Mouse (Mus musculus): Measurements from ENCODE around the gene Lrp5. TPM values are rescaled to one million over a fixed set of nuclear protein-coding genes. Genes with fewer than 3 reads are reported as not detected.

The Lrp5 gene
- polyA plus RNA-seq, 1 experiment: 87.8 TPM

DNA sequence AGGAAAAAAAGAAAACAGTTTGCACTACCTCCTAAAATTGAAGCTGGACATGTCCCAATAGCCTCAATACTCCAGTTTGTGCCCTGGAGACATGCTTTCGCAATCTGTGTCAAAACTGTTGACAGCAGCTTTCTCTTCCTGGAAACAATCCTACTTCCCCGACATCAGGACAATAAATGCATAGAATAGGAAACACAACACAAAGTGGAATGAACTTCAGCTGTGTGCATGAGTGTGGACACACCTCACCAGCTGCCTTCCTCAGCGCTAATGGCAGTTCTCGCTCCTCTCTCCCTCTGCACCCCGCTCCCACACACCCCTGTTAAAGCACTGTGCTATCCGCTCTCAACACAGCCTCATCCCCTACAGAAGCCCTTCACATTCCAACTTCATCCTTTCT lies 123.6 kb downstream of the Lrp5 start:
- WGBS: 49% methylated on average over 6 of the region's 6 CpGs
- H3K4me3 ChIP-seq (replicated peaks; ENCODE audit: extremely low read depth, low read depth, low read length): no peak overlapping the region
- DNase-seq: peak; percentile 27
- H3K4me1 ChIP-seq (ENCODE audit: control insufficient read depth, insufficient read depth, low read length): peaks cover 37% of the 10 kb centered on the region
- no peak for TF ChIP-seq POLR2A (IDR thresholded peaks at IDR 0.05; ENCODE audit: borderline replicate concordance, extremely low read depth, low read depth, low read length)
- no peak for TF ChIP-seq CTCF (IDR thresholded peaks at IDR 0.05; ENCODE audit: insufficient read depth, low read length)

DNA sequence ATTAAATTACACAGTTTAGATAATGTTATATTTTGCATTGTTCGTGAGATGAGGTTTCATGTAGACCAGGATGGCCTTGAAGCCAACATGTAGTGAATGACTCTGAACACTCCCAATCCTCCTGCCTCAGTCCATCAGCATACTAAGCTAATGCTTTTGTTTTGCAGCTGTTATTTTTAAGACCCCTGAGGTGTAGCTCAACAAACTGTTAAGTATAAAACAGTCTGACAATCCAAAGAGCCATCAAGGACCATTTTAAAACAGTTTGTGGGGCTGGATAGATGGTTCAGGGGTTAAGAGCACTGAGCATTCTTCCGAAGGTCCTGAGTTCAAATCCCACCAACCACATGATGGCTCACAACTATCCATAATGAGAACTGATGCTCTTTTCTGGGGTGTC lies 124.1 kb downstream of the Lrp5 start:
- WGBS: 82% methylated on average over 2 of the region's 2 CpGs
- H3K4me1 ChIP-seq (ENCODE audit: control insufficient read depth, insufficient read depth, low read length): peaks cover 33% of the 10 kb centered on the region
- TF ChIP-seq CTCF (IDR thresholded peaks at IDR 0.05; ENCODE audit: insufficient read depth, low read length) (no peak), POLR2A (IDR thresholded peaks at IDR 0.05; ENCODE audit: borderline replicate concordance, extremely low read depth, low read depth, low read length) (no peak)
- DNase-seq: no peak
- H3K4me3 ChIP-seq (replicated peaks; ENCODE audit: extremely low read depth, low read depth, low read length): no peak overlapping the region

DNA sequence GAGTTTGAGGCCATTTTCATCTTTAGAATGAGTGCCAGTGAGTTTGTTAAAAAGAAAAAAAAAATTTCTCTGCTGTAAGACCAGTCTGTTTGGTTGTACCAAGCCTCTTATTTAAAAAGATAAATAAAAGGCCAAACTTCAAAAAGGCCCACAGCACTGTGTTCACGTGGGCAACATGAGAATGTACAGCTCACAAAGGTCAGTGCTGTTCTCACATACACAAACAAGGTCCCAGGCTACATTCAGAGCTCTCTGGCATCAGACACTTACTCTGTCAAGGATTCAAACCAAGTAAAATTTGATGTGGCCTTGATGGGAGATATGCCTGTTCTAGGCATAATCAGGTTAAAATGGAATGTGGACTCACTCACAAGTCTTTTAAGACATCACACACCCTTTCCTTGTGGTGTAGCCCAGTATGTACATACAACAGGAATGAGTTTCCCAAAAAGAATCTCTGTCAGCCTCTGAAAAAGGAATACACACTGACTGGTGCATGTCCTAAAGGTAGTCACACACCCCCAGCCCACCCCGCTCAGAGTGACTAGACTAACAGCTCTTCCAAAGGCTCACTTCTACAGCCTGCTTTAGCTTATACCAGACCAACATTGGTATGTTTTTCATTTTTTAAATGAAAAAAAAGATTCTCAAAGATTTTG lies 130.1 kb downstream of the Lrp5 start:
- DNase-seq: no peak
- peaks cover 15% of the 10 kb centered on the region for H3K4me1 ChIP-seq (ENCODE audit: control insufficient read depth, insufficient read depth, low read length)
- TF ChIP-seq POLR2A (IDR thresholded peaks at IDR 0.05; ENCODE audit: borderline replicate concordance, extremely low read depth, low read depth, low read length): no peak
- TF ChIP-seq CTCF (IDR thresholded peaks at IDR 0.05; ENCODE audit: insufficient read depth, low read length): no peak
- no peak overlapping the region for H3K4me3 ChIP-seq (replicated peaks; ENCODE audit: extremely low read depth, low read depth, low read length)
- 74% methylated on average over 2 of the region's 2 CpGs for WGBS

DNA sequence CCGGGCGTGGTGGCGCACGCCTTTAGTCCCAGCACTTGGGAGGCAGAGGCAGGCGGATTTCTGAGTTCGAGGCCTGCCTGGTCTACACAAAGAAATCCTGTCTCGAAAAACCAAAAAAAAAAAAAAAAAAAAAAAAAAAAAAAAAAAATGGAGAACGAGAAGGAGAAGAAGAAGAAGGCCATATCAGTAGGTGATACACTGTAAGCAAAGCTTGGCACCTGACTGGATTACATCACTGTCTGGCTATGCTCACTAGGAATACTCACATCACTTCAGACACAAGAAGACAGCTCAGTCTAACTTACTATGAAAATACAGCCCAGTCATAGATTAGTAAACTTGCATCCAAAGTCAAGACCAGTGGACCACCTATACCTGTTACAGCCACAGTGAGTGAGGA lies 131.6 kb downstream of the Lrp5 start:
- no peak overlapping the region for H3K4me3 ChIP-seq (replicated peaks; ENCODE audit: extremely low read depth, low read depth, low read length)
- H3K4me1 ChIP-seq (ENCODE audit: control insufficient read depth, insufficient read depth, low read length): peaks cover 9% of the 10 kb centered on the region
- WGBS: 83% methylated on average over 8 of the region's 8 CpGs
- no peak for DNase-seq
- TF ChIP-seq CTCF (IDR thresholded peaks at IDR 0.05; ENCODE audit: insufficient read depth, low read length) (no peak), POLR2A (IDR thresholded peaks at IDR 0.05; ENCODE audit: borderline replicate concordance, extremely low read depth, low read depth, low read length) (no peak)

DNA sequence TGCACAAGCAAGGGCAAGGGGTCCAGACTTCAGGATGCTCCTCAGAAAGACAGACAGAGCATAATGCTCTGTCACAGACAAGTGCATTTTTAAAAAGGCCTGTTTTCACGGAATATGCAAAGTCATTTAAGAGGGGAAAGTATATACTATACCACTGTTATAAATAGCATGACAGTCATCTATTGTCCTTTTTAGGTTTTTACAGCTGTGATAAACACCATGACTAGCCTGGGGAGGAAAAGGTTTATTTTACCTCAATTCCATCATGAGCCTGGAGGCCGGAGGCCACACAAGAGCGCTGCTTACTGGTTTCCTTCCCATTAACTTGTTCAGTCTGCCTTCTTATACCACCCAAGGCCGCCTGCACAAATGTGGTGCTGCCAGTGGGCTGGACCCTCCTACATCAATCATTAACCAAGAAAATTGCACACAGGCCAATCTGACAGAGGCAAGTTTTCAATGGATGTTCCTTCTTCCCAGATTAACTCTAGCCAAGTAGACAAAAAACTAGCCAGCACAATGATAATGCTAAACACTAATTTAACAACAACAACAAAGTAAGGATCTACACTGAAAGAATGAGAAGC lies 134.7 kb downstream of the Lrp5 start:
- 34% methylated on average over 4 of the region's 4 CpGs for WGBS
- no peak for DNase-seq
- peaks cover 13% of the 10 kb centered on the region for H3K4me1 ChIP-seq (ENCODE audit: control insufficient read depth, insufficient read depth, low read length)
- no peak overlapping the region for H3K4me3 ChIP-seq (replicated peaks; ENCODE audit: extremely low read depth, low read depth, low read length)
- TF ChIP-seq POLR2A (IDR thresholded peaks at IDR 0.05; ENCODE audit: borderline replicate concordance, extremely low read depth, low read depth, low read length) (no peak), CTCF (IDR thresholded peaks at IDR 0.05; ENCODE audit: insufficient read depth, low read length) (no peak)

DNA sequence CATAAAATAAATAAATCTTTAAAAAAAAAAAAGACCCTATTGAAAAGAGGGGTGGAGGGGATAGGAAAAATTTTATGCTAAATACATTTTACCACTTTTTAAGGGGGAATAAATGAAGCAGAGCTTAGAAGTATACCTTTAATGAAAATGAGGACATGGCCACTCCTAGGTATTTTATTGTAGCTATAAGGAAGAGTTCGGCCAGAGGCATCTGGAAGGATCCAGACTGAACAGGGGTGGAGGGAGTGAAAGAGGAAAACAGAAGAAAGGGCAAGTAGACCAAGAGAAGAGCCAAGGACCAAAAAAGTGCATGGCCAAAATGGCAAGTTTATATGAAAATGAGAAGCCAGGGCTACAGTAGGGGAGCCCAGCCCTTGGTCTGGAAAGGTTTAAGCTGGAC lies 136.3 kb downstream of the Lrp5 start:
- 86% methylated on average over 1 of the region's 1 CpGs for WGBS
- TF ChIP-seq CTCF (IDR thresholded peaks at IDR 0.05; ENCODE audit: insufficient read depth, low read length) (no peak), POLR2A (IDR thresholded peaks at IDR 0.05; ENCODE audit: borderline replicate concordance, extremely low read depth, low read depth, low read length) (no peak)
- peaks cover 14% of the 10 kb centered on the region for H3K4me1 ChIP-seq (ENCODE audit: control insufficient read depth, insufficient read depth, low read length)
- no peak overlapping the region for H3K4me3 ChIP-seq (replicated peaks; ENCODE audit: extremely low read depth, low read depth, low read length)
- DNase-seq: no peak

DNA sequence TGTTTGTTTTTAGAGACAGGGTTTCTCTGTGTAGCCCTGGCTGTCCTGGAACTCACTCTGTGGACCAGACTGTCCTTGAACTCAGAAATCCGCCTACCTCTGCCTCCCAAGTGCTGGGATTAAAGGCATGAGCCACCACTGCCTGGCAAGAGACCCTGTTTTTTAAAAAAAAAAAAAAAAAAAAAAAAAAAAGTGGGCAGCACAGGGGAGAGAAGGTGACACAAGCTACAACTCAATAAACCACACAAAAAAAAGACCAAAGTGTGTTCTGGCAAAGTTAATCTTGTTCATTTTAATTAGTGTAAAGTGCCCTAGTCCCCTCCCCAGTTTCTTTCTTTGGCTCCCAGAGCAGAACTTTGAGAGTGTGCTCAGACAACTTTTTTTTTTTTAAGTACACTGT lies 137.1 kb downstream of the Lrp5 start:
- Histone ChIP-seq H3K4me3 (replicated peaks; ENCODE audit: extremely low read depth, low read depth, low read length) (no peak overlapping the region), H3K4me1 (ENCODE audit: control insufficient read depth, insufficient read depth, low read length) (peaks cover 14% of the 10 kb centered on the region)
- TF ChIP-seq POLR2A (IDR thresholded peaks at IDR 0.05; ENCODE audit: borderline replicate concordance, extremely low read depth, low read depth, low read length) (no peak), CTCF (IDR thresholded peaks at IDR 0.05; ENCODE audit: insufficient read depth, low read length) (no peak)
- no peak for DNase-seq
- 90% methylated on average over 1 of the region's 1 CpGs for WGBS

DNA sequence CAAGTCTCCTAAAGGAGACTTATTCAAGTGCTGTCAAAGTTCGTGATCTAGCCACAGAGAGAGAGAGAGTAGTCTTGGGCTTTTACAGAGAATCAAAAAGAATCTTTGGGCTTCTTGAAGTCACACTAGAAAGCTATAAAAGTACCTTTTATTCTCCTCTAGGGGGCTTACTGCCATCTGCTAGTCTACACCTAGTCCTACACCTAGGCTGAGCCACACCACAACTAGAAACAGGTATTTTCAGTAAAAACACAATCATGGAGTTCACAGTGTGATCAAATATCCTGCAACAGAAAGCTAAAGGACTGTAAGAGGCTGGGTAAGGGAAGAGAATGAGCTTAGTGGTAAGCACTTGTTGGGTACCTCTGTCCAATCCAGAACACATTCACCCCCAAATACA lies 138.1 kb downstream of the Lrp5 start:
- WGBS: 91% methylated on average over 1 of the region's 1 CpGs
- no peak for DNase-seq

DNA sequence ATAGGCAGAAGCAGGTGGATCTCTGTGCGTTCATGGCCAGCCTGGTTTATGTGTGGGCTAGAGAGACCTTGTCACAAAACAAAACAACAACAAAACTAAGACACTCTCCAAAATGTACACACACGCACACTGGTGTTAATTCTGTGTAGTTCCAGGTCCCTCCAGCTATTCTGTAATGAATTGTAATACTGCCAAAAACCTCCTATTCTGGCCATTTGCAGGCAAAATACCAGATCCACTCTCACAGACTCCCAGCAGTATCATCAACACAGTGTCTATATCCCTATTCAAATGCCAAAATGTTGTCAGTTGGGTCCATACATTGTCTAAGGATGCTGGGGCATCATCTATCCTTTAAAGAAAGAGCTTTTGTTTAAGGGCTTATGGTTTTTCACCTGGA lies 141.4 kb downstream of the Lrp5 start:
- no peak for DNase-seq
- Histone ChIP-seq H3K4me1 (ENCODE audit: control insufficient read depth, insufficient read depth, low read length) (peaks cover 11% of the 10 kb centered on the region), H3K4me3 (replicated peaks; ENCODE audit: extremely low read depth, low read depth, low read length) (no peak overlapping the region)
- no peak for TF ChIP-seq POLR2A (IDR thresholded peaks at IDR 0.05; ENCODE audit: borderline replicate concordance, extremely low read depth, low read depth, low read length)
- TF ChIP-seq CTCF (IDR thresholded peaks at IDR 0.05; ENCODE audit: insufficient read depth, low read length): no peak
- WGBS: 93% methylated on average over 2 of the region's 2 CpGs

More for the DNA sequence above, 138.1 kb downstream of the Lrp5 start:
- no peak for TF ChIP-seq POLR2A (IDR thresholded peaks at IDR 0.05; ENCODE audit: borderline replicate concordance, extremely low read depth, low read depth, low read length)
- TF ChIP-seq CTCF (IDR thresholded peaks at IDR 0.05; ENCODE audit: insufficient read depth, low read length): no peak
- peaks cover 14% of the 10 kb centered on the region for H3K4me1 ChIP-seq (ENCODE audit: control insufficient read depth, insufficient read depth, low read length)
- H3K4me3 ChIP-seq (replicated peaks; ENCODE audit: extremely low read depth, low read depth, low read length): no peak overlapping the region

DNA sequence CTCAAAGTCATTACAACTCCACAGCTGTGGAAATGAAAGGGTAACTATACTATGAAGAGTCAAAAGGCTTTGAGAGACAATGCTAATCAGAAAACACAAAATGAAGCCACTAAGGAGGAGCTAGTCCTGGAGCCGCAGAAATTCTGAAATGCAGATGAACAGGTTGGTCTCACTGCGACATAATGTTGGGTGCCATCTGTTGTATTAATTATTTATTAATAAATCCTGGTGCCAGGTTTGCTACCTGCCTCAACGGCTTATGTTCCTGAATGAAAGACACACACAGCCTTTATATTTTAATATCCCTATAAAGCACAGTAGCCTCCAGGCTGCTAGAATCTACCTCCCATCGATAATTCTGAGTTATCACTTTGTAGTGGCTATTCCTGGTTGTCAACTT lies 143.8 kb downstream of the Lrp5 start:
- no peak for DNase-seq

More for the DNA sequence above, 143.8 kb downstream of the Lrp5 start:
- peaks cover 7% of the 10 kb centered on the region for H3K4me1 ChIP-seq (ENCODE audit: control insufficient read depth, insufficient read depth, low read length)
- no peak for TF ChIP-seq CTCF (IDR thresholded peaks at IDR 0.05; ENCODE audit: insufficient read depth, low read length)
- no peak for TF ChIP-seq POLR2A (IDR thresholded peaks at IDR 0.05; ENCODE audit: borderline replicate concordance, extremely low read depth, low read depth, low read length)
- H3K4me3 ChIP-seq (replicated peaks; ENCODE audit: extremely low read depth, low read depth, low read length): no peak overlapping the region
- 96% methylated on average over 4 of the region's 4 CpGs for WGBS

Measured in lung, adult 2 months (tissue).